18 mouse cellular contexts compared by ENCODE assay signal in the genomic region with DNA sequence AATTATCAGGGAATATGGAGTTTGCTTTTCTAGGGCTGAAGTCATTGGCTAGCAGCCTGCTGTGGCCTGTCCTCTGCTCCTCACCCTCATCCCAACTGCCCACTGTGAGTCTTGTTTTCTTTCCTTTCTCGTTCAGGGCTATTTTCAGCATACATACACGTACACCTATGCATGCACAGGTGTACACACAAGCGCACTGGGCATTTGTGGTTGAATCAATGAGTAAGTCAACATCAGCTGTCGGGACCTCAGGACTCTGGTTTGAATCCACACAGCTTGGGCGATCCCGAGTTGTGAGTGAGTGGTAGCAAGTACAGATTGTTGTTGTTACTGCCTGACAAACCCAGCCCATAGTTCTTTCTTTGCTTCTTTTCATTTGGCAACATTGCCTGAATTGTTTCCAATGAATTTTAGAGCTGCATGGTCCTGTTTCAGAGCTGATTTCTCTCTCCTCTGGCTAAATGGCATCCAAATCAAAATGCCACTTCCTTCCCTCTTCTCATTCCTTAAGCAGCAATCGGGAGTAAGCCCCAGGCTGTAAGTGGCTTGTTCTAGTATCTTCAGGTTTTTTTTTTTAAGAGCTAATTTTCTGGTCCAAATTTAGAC.
A peak's percentile ranks its signal among the peaks of the same experiment; 100 is the strongest.
DNase-seq lines count a peak whose midpoint lies in the region; ATAC-seq and TF ChIP-seq lines count a peak whose summit lies in the region.
"Had no signal": no experiment of that assay in that cellular context is flagged by ENCODE, and none has a peak within 500 bp of the region (broad histone marks: within the 10 kb centered on the region; RNA-seq: fewer than 3 reads in every experiment).

No protein-coding gene starts in this region.

- H3K4me3 ChIP-seq in C2C12 (ENCODE audit: insufficient read depth, poor library complexity, severe bottlenecking), result no peak overlapping the region
- no peak overlapping the region for H3K4me3 ChIP-seq in myocyte
- H3K4me3 ChIP-seq: embryonic facial prominence, embryonic 12.5 days; gastrocnemius, adult 2 months; heart, embryonic 13.5 days had no signal

- DNase-seq in frontal cortex, postnatal 10 days (ENCODE audit: low spot score in 2 of 2), result no peak
- peak; percentile 51 for DNase-seq in brain, adult 2 months (ENCODE audit: low read depth, low spot score)
- DNase-seq in right cerebral cortex, postnatal 4 days, result no peak
- DNase-seq in gastrocnemius, adult 18-20 months (ENCODE audit: low spot score), result no peak
- DNase-seq: adrenal gland, postnatal 10 days; cerebellum, adult 18-20 months; cerebellum, adult 9-11 months; gastrocnemius, adult 2 months; gastrocnemius, postnatal 25 days; heart, adult 11 months; heart, postnatal 36 days; kidney, adult 11 months had no signal

- no peak overlapping the region for H3ac ChIP-seq in C2C12 (ENCODE audit: control insufficient read depth, insufficient read length, low read depth)
- H3ac ChIP-seq in myocyte (ENCODE audit: control insufficient read depth, insufficient read length), result no peak overlapping the region

- H3K79me3 ChIP-seq in C2C12 (ENCODE audit: low read depth), result no peaks in the 10 kb centered on the region

- H3K36me3 ChIP-seq in C2C12 (ENCODE audit: control insufficient read depth, insufficient read depth) (no peaks in the 10 kb centered on the region), myocyte (ENCODE audit: control insufficient read depth, insufficient read depth) (no peaks in the 10 kb centered on the region)
- H3K36me3 ChIP-seq: embryonic facial prominence, embryonic 12.5 days; heart, embryonic 13.5 days had no signal

- no peak overlapping the region for H3K4me2 ChIP-seq in myocyte (ENCODE audit: low read depth)
- H3K4me2 ChIP-seq: embryonic facial prominence, embryonic 12.5 days; heart, embryonic 13.5 days had no signal

- no peak for TF ChIP-seq CTCF in C2C12 (IDR thresholded peaks at IDR 0.05; ENCODE audit: control insufficient read depth, insufficient read depth, insufficient read length)

- H3K27me3 ChIP-seq in C2C12 (ENCODE audit: control insufficient read depth, insufficient read depth, insufficient read length), result no peaks in the 10 kb centered on the region
- no peaks in the 10 kb centered on the region for H3K27me3 ChIP-seq in myocyte (ENCODE audit: control insufficient read depth, insufficient read depth, insufficient read length)
- H3K27me3 ChIP-seq: embryonic facial prominence, embryonic 12.5 days; heart, embryonic 13.5 days had no signal

- ATAC-seq in frontal cortex, adult (ENCODE audit: low TSS enrichment), result peak; percentile 73
- ATAC-seq: hindbrain, postnatal 0 days had no signal

- no peaks in the 10 kb centered on the region for H3K79me2 ChIP-seq in C2C12 (ENCODE audit: control insufficient read depth, insufficient read depth)
- H3K79me2 ChIP-seq in myocyte (ENCODE audit: control insufficient read depth, insufficient read depth), result no peaks in the 10 kb centered on the region

- no peak for TF ChIP-seq POLR2A in myocyte (IDR thresholded peaks at IDR 0.05; ENCODE audit: insufficient read length, low read depth)

TF ChIP-seq in C2C12, 6 proteins besides CTCF, POLR2A, EP300 and RAD21:
- TF ChIP-seq CEBPB (IDR thresholded peaks at IDR 0.05; ENCODE audit: low read depth) (no peak), MYOD1 (IDR thresholded peaks at IDR 0.05; ENCODE audit: control insufficient read depth, insufficient read length, low read depth) (peak; percentile 6)

TF ChIP-seq in myocyte, 11 proteins besides CTCF, POLR2A, EP300 and RAD21:
- TF ChIP-seq CEBPB (IDR thresholded peaks at IDR 0.05; ENCODE audit: insufficient read depth, poor library complexity, severe bottlenecking), result no peak
- TF ChIP-seq MYOD1 (IDR thresholded peaks at IDR 0.05; ENCODE audit: control insufficient read depth in 1 of 3, insufficient read length in 2 of 3, low read depth in 2 of 3), result peak in 2 of 3 experiments; percentile 43 to 70
- TF ChIP-seq MYOG (IDR thresholded peaks at IDR 0.05; ENCODE audit: control insufficient read depth in 1 of 3, insufficient read depth in 1 of 3, insufficient read length in 2 of 3, low read depth in 2 of 3), result peak in 1 of 3 experiments; percentile 77
- TF ChIP-seq SRF (IDR thresholded peaks at IDR 0.05; ENCODE audit: control insufficient read depth, insufficient read length, low read depth), result no peak
